Mouse (Mus musculus) forebrain, postnatal 0 days (tissue): ENCODE measurements around the gene Cd59b. TPM values are rescaled to one million over a fixed set of nuclear protein-coding genes. Genes with fewer than 3 reads are reported as not detected.

Experiments used
- ATAC-seq: fragments of 200-750 bp; cut with Nextera tagmentation; 2 replicates; pipeline ENCODE4 v1.8.0; 2017; ENCODE audit warnings: mild to moderate bottlenecking, moderate library complexity
- DNase-seq: peaks from one replicate; pipeline ENCODE4 v3.0.0-alpha.2; 2015
- H3K27ac ChIP-seq: fragments of 300-500 bp; sonication (generic); 2 replicates; pipeline ENCODE4 v1.5.1; 2014; ENCODE audit warnings: low read depth, mild to moderate bottlenecking, antibody characterized with exemption, low read length, moderate library complexity, mixed read lengths
- H3K27me3 ChIP-seq: fragments of 300-500 bp; sonication (generic); 2 replicates; pipeline ENCODE4 v1.6.1; 2014; ENCODE audit warnings: mild to moderate bottlenecking, low read length, mixed read lengths; ENCODE audit not compliant: insufficient read depth
- H3K36me3 ChIP-seq: fragments of 300-500 bp; sonication (generic); 2 replicates; pipeline ENCODE4 v1.6.1; 2014; ENCODE audit warnings: mild to moderate bottlenecking, moderate library complexity; ENCODE audit not compliant: insufficient read depth
- H3K4me1 ChIP-seq: fragments of 300-500 bp; sonication (generic); 2 replicates; pipeline ENCODE4 v1.6.1; 2014; ENCODE audit warnings: antibody characterized with exemption; ENCODE audit not compliant: insufficient read depth
- H3K4me2 ChIP-seq: fragments of 300-500 bp; sonication (generic); 2 replicates; pipeline ENCODE4 v1.6.1; 2014; ENCODE audit warnings: low read depth, mild to moderate bottlenecking, moderate library complexity
- H3K4me3 ChIP-seq: fragments of 300-500 bp; sonication (generic); 2 replicates; pipeline ENCODE4 v1.5.1; 2014; ENCODE audit warnings: low read depth, low read length, mixed read lengths
- H3K9ac ChIP-seq: fragments of 300-500 bp; sonication (generic); 2 replicates; pipeline ENCODE4 v1.6.1; 2014; ENCODE audit warnings: mild to moderate bottlenecking
- H3K9me3 ChIP-seq: fragments of 300-500 bp; sonication (generic); 2 replicates; pipeline ENCODE4 v1.6.1; 2016; ENCODE audit warnings: low read length
- CTCF ChIP-seq: sonication (generic); IDR thresholded peaks from 2 replicates; pipeline ENCODE4 v1.5.1; 2016; ENCODE audit warnings: antibody characterized with exemption, control low read depth, low read depth
- WGBS: fragments of 180-500 bp; shearing (Covaris S2); extraction: QIAGEN DNeasy Blood & Tissue Kit; methylation state at CpG from one replicate; pipeline ENCODE4 v1.1.7; 2014; 5-methylcytosine and 5-hydroxymethylcytosine counted together
- polyA plus RNA-seq: library from polyadenylated mRNA; unstranded; fragments of >200 nt; fragmentation: Nextera tagmentation; extraction: Ambion mirVana; gene quantifications from 2 replicates; pipeline ENCODE4 v1.2.1, GENCODE M21; 2015
- total RNA-seq: library from RNA; depleted of rRNA; stranded (reverse); fragments of >200 nt; gene quantifications from 2 replicates; pipeline ENCODE4 v1.2.3, GENCODE M21; 2014

Gene Cd59b
- total and polyA plus RNA-seq, 2 experiments from 2014 or later: 1.5 to 1.6 TPM

DNA sequence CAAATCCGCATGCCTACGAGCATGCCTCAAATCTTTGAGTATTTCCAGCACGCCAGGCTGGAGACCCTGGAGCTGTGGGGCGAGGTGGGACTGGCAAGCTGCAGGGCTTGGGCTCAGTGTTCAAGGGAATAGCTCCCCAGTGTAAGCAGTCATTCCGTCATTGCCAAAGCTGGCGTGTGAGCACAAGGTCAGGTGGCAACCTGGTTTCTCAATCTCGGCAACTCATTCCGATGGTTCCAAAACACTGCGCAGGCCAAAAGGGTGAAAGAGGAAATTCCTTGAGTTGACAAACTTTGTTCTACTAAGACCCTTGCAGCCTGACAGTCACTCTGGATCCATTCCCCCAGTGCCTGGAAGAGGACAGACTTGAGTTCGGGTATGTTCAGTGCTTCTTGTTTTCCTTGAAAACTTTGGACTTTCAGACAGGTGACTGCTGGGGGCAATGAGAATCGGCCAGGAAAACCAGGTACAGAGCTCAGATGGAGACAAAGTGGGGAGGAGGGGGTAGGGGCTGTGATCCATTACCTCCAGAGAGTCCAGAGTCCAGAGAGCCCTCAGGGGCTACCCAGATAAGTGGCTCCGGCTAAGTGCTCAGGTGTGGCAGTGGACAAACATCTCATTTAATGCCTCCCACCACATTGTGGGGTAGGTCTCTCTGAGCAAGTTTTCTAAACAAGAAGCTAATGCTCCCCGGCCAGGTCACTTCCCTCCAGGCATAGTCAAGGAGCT, 59.3 kb downstream of the Cd59b start:
- peaks cover 3% of the 10 kb centered on the region; the same call in 1 of the 2 replicates for H3K27me3 ChIP-seq
- 87% methylated on average over 13 of the region's 13 CpGs for WGBS
- DNase-seq: no peak
- H3K27ac ChIP-seq: no peak overlapping the region
- no peaks in the 10 kb centered on the region for H3K36me3 ChIP-seq
- H3K4me3 ChIP-seq: no peak overlapping the region
- no peak overlapping the region for H3K9ac ChIP-seq
- no peaks in the 10 kb centered on the region for H3K9me3 ChIP-seq
- no peak for TF ChIP-seq CTCF
- H3K4me2 ChIP-seq: no peak overlapping the region
- no peaks in the 10 kb centered on the region for H3K4me1 ChIP-seq
- ATAC-seq: no peak

- no peak overlapping the region for H3K27ac ChIP-seq
- H3K9ac ChIP-seq: no peak overlapping the region
- H3K27me3 ChIP-seq: no peaks in the 10 kb centered on the region
- TF ChIP-seq CTCF: no peak
- DNase-seq (no peak), ATAC-seq (peak; percentile 30)
- no peaks in the 10 kb centered on the region for H3K36me3 ChIP-seq
- H3K4me1 ChIP-seq: no peaks in the 10 kb centered on the region
- H3K4me2 ChIP-seq: no peak overlapping the region
- no peak overlapping the region for H3K4me3 ChIP-seq
- H3K9me3 ChIP-seq: no peaks in the 10 kb centered on the region
- WGBS: 85% methylated on average over 6 of the region's 6 CpGs
These were observed 60.5 kb downstream of the Cd59b start for GRCm38 (mm10) chr2:104130165-104130564.

DNA sequence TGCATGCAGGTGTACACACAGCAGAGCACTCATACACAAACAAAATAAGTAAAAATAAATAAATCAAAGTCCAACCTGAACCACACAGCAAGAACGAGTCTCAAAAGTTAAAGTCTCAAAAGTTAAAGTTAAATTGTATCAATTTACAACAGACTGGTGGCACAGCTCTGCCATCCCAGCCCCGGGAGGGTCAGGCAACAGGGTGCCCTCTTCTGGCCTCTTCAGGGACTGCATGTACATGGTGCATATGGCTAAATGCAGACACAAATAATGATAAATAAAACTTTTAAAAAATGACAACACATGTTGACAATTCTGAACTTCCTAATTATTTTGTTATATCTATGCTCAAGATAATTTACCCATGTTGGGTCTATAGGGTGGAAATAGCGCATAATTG, 61.3 kb downstream of the Cd59b start:
- Histone ChIP-seq H3K4me2 (no peak overlapping the region), H3K9me3 (no peaks in the 10 kb centered on the region), H3K27me3 (no peaks in the 10 kb centered on the region), H3K4me1 (no peaks in the 10 kb centered on the region), H3K9ac (no peak overlapping the region), H3K36me3 (no peaks in the 10 kb centered on the region), H3K27ac (no peak overlapping the region), H3K4me3 (no peak overlapping the region)
- DNase-seq: no peak
- no peak for ATAC-seq
- WGBS: 60% methylated on average over 3 of the region's 3 CpGs
- peak; percentile 60 for TF ChIP-seq CTCF

DNA sequence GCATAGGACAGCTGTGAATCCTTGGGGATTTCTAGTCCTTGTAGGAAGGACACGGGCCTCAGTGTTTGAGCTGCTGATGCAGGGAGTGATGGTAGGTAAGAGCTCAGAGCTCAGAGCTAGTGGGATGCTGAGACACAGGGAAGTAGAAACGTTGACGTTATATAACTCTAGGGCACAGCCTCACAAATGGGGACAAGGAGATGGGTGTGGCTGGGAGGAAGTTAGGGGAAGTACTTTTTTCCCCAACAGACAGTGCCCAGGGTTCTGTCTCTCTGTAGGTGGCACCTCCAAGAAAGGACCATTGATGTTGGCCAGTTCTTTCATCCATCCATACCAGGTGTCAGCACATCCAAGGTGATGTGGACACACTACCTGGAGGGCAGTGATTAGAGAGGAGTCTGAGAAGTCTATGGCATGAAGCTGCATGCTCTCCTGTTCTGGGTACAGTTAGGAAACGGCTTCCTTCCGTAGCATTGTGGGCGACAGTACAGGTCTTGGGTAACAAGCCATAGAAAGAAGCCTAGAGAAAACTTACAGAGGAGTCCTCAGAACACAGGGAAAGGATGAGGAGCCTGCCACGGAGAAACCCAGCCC, 62.7 kb downstream of the Cd59b start:
- TF ChIP-seq CTCF: no peak
- 77% methylated on average over 7 of the region's 7 CpGs for WGBS
- Histone ChIP-seq H3K9me3 (no peaks in the 10 kb centered on the region), H3K4me1 (no peaks in the 10 kb centered on the region), H3K27me3 (no peaks in the 10 kb centered on the region), H3K27ac (no peak overlapping the region), H3K9ac (no peak overlapping the region), H3K4me3 (no peak overlapping the region), H3K36me3 (no peaks in the 10 kb centered on the region), H3K4me2 (no peak overlapping the region)
- ATAC-seq (no peak), DNase-seq (no peak)

GRCm38 (mm10) chr2:104133042-104133810, 63.6 kb downstream of the Cd59b start:
- Histone ChIP-seq H3K4me3 (no peak overlapping the region), H3K36me3 (no peaks in the 10 kb centered on the region), H3K4me1 (no peaks in the 10 kb centered on the region), H3K9me3 (no peaks in the 10 kb centered on the region), H3K27ac (no peak overlapping the region), H3K27me3 (no peaks in the 10 kb centered on the region), H3K4me2 (no peak overlapping the region), H3K9ac (no peak overlapping the region)
- ATAC-seq (no peak), DNase-seq (no peak)
- no peak for TF ChIP-seq CTCF
- WGBS: 47% methylated on average over 12 of the region's 12 CpGs

DNA sequence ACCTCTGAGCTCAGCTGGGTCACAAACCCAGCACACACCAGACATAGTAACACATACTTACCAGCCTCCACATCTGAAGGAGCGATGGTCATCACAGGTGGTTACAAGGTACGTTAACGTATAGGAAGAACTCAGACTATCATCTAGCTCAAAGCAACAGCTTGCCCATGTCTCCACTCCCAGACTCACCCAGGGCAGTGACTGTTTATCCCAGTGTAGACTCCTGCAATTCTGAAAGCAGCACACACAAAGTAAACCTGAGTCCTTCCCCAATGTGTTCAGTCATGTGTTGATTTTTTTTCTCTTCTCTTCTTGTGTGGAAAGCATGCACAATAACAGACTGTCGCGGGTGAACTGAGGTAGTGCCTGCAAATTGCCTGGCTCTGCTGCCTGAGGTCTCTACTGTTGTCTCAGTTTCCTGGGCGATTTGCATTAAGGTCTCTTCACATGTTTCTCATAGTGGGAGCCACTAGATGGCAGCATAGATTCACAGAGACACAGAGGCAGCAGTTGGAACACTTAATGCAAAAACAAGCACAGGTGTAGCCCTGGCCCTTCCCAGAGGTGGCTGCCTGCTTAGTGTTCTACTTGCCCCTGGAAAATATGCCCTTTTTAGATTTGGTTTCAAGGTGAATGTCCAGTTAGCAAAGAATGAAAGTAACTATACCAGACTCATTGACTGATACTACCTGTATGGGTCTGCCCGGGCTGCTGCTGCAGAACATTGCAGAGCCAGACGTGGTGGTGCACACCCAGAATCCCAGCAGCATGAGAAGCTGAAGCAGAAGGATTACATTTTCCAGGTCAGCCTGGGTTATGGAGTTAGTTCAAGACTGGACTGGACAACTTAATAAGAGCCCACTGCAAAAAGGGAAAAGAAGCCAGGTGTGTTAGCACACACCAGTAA, 64.8 kb downstream of the Cd59b start:
- 47% methylated on average over 8 of the region's 8 CpGs for WGBS
- no peak overlapping the region for H3K9ac ChIP-seq
- DNase-seq (peak; percentile 91), ATAC-seq (peak; percentile 83)
- no peak overlapping the region for H3K4me2 ChIP-seq
- H3K4me1 ChIP-seq: no peaks in the 10 kb centered on the region
- H3K4me3 ChIP-seq: no peak overlapping the region
- no peaks in the 10 kb centered on the region for H3K9me3 ChIP-seq
- no peaks in the 10 kb centered on the region for H3K36me3 ChIP-seq
- no peak overlapping the region for H3K27ac ChIP-seq
- H3K27me3 ChIP-seq: no peaks in the 10 kb centered on the region
- TF ChIP-seq CTCF: peak; percentile 97
